Mouse (Mus musculus): ENCODE results near the gene Banp. TPM values are rescaled to one million over a fixed set of nuclear protein-coding genes. Genes with fewer than 3 reads are reported as not detected.

Gene Banp
- total and polyA plus RNA-seq, 2 experiments from 2014 or later: 10.6 to 27.9 TPM

- Histone ChIP-seq H3K9me3 (replicated peaks; ENCODE audit: control insufficient read depth, low read length) (no peaks in the 10 kb centered on the region), H3K36me3 (replicated peaks; ENCODE audit: control insufficient read depth, insufficient read depth, low read length) (no peaks in the 10 kb centered on the region), H3K27me3 (ENCODE audit: control insufficient read depth, insufficient read depth, low read length) (no peaks in the 10 kb centered on the region), H3K9ac (replicated peaks; ENCODE audit: low read depth, low read length) (no peak overlapping the region), H3K4me1 (ENCODE audit: control insufficient read depth, insufficient read depth) (no peaks in the 10 kb centered on the region), H3K4me2 (ENCODE audit: low read depth, low read length) (no peak overlapping the region), H3K4me3 (ENCODE audit: low read depth, low read length) (no peak overlapping the region), H3K27ac (ENCODE audit: low read depth) (no peak overlapping the region)
- no peak for DNase-seq (ENCODE audit: low spot score)
- 38% methylated on average over 8 of the region's 8 CpGs for WGBS
- TF ChIP-seq CTCF (IDR thresholded peaks at IDR 0.05; ENCODE audit: low read depth) (peak; percentile 68), EP300 (IDR thresholded peaks at IDR 0.05; ENCODE audit: low read depth) (no peak)
- peak; percentile 74 for ATAC-seq (ENCODE audit: insufficient read depth, low read depth)
These were observed 22.2 kb upstream of the Banp start for GRCm38 (mm10) chr8:121927316-121927715.

- no peak overlapping the region for H3K4me2 ChIP-seq (ENCODE audit: low read depth, low read length)
- ATAC-seq (ENCODE audit: insufficient read depth, low read depth) (no peak), DNase-seq (ENCODE audit: low spot score) (no peak)
- no peaks in the 10 kb centered on the region for H3K36me3 ChIP-seq (replicated peaks; ENCODE audit: control insufficient read depth, insufficient read depth, low read length)
- WGBS: 62% methylated on average over 4 of the region's 4 CpGs
- no peak overlapping the region for H3K9ac ChIP-seq (replicated peaks; ENCODE audit: low read depth, low read length)
- H3K27me3 ChIP-seq (ENCODE audit: control insufficient read depth, insufficient read depth, low read length): no peaks in the 10 kb centered on the region
- no peaks in the 10 kb centered on the region for H3K4me1 ChIP-seq (ENCODE audit: control insufficient read depth, insufficient read depth)
- H3K27ac ChIP-seq (ENCODE audit: low read depth): no peak overlapping the region
- no peak overlapping the region for H3K4me3 ChIP-seq (ENCODE audit: low read depth, low read length)
- no peak for TF ChIP-seq CTCF (IDR thresholded peaks at IDR 0.05; ENCODE audit: low read depth)
- no peak for TF ChIP-seq EP300 (IDR thresholded peaks at IDR 0.05; ENCODE audit: low read depth)
- no peaks in the 10 kb centered on the region for H3K9me3 ChIP-seq (replicated peaks; ENCODE audit: control insufficient read depth, low read length)
These were observed 19.5 kb upstream of the Banp start for GRCm38 (mm10) chr8:121930047-121930446.

GRCm38 (mm10) chr8:121931571-121931970, 18.0 kb upstream of the Banp start:
- no peaks in the 10 kb centered on the region for H3K36me3 ChIP-seq (replicated peaks; ENCODE audit: control insufficient read depth, insufficient read depth, low read length)
- H3K27ac ChIP-seq (ENCODE audit: low read depth): no peak overlapping the region
- DNase-seq (ENCODE audit: low spot score) (no peak), ATAC-seq (ENCODE audit: insufficient read depth, low read depth) (no peak)
- H3K4me2 ChIP-seq (ENCODE audit: low read depth, low read length): no peak overlapping the region
- WGBS: 73% methylated on average over 7 of the region's 7 CpGs
- TF ChIP-seq EP300 (IDR thresholded peaks at IDR 0.05; ENCODE audit: low read depth) (no peak), CTCF (IDR thresholded peaks at IDR 0.05; ENCODE audit: low read depth) (no peak)
- no peaks in the 10 kb centered on the region for H3K9me3 ChIP-seq (replicated peaks; ENCODE audit: control insufficient read depth, low read length)
- no peak overlapping the region for H3K4me3 ChIP-seq (ENCODE audit: low read depth, low read length)
- H3K9ac ChIP-seq (replicated peaks; ENCODE audit: low read depth, low read length): no peak overlapping the region
- H3K4me1 ChIP-seq (ENCODE audit: control insufficient read depth, insufficient read depth): no peaks in the 10 kb centered on the region
- H3K27me3 ChIP-seq (ENCODE audit: control insufficient read depth, insufficient read depth, low read length): no peaks in the 10 kb centered on the region

- WGBS: 64% methylated on average over 12 of the region's 12 CpGs
- H3K9ac ChIP-seq (replicated peaks; ENCODE audit: low read depth, low read length): no peak overlapping the region
- H3K27ac ChIP-seq (ENCODE audit: low read depth): no peak overlapping the region
- H3K9me3 ChIP-seq (replicated peaks; ENCODE audit: control insufficient read depth, low read length): no peaks in the 10 kb centered on the region
- H3K36me3 ChIP-seq (replicated peaks; ENCODE audit: control insufficient read depth, insufficient read depth, low read length): no peaks in the 10 kb centered on the region
- TF ChIP-seq EP300 (IDR thresholded peaks at IDR 0.05; ENCODE audit: low read depth) (no peak), CTCF (IDR thresholded peaks at IDR 0.05; ENCODE audit: low read depth) (no peak)
- no peak overlapping the region for H3K4me3 ChIP-seq (ENCODE audit: low read depth, low read length)
- ATAC-seq (ENCODE audit: insufficient read depth, low read depth) (no peak), DNase-seq (ENCODE audit: low spot score) (no peak)
- no peaks in the 10 kb centered on the region for H3K27me3 ChIP-seq (ENCODE audit: control insufficient read depth, insufficient read depth, low read length)
- no peak overlapping the region for H3K4me2 ChIP-seq (ENCODE audit: low read depth, low read length)
- H3K4me1 ChIP-seq (ENCODE audit: control insufficient read depth, insufficient read depth): no peaks in the 10 kb centered on the region
These were observed 17.4 kb upstream of the Banp start for GRCm38 (mm10) chr8:121932026-121932667.

GRCm38 (mm10) chr8:121932668-121933520, 16.7 kb upstream of the Banp start:
- no peaks in the 10 kb centered on the region for H3K4me1 ChIP-seq (ENCODE audit: control insufficient read depth, insufficient read depth)
- no peak overlapping the region for H3K9ac ChIP-seq (replicated peaks; ENCODE audit: low read depth, low read length)
- no peaks in the 10 kb centered on the region for H3K9me3 ChIP-seq (replicated peaks; ENCODE audit: control insufficient read depth, low read length)
- DNase-seq (ENCODE audit: low spot score) (no peak), ATAC-seq (ENCODE audit: insufficient read depth, low read depth) (no peak)
- 82% methylated on average over 14 of the region's 14 CpGs for WGBS
- H3K27me3 ChIP-seq (ENCODE audit: control insufficient read depth, insufficient read depth, low read length): no peaks in the 10 kb centered on the region
- H3K4me3 ChIP-seq (ENCODE audit: low read depth, low read length): no peak overlapping the region
- H3K27ac ChIP-seq (ENCODE audit: low read depth): no peak overlapping the region
- no peaks in the 10 kb centered on the region for H3K36me3 ChIP-seq (replicated peaks; ENCODE audit: control insufficient read depth, insufficient read depth, low read length)
- TF ChIP-seq EP300 (IDR thresholded peaks at IDR 0.05; ENCODE audit: low read depth): no peak
- no peak for TF ChIP-seq CTCF (IDR thresholded peaks at IDR 0.05; ENCODE audit: low read depth)
- no peak overlapping the region for H3K4me2 ChIP-seq (ENCODE audit: low read depth, low read length)

All from heart, postnatal 0 days (tissue).